Mouse (Mus musculus) limb, embryonic 15.5 days (tissue): Measurements from ENCODE around the gene Sost. TPM values are rescaled to one million over a fixed set of nuclear protein-coding genes. Genes with fewer than 3 reads are reported as not detected.

ENCODE experiments used
- ATAC-seq: fragments of 200-750 bp; cut with Nextera tagmentation; 2 replicates; pipeline ENCODE4 v1.8.0; 2017; ENCODE audit warnings: low read depth, moderate TSS enrichment; ENCODE audit not compliant: insufficient number of reproducible peaks, low FRiP score, low TSS enrichment
- H3K27ac ChIP-seq: fragments of 300-500 bp; sonication (generic); 2 replicates; pipeline ENCODE4 v1.5.1; 2015; ENCODE audit warnings: moderate library complexity, mild to moderate bottlenecking, inconsistent platforms
- H3K27me3 ChIP-seq: fragments of 300-500 bp; sonication (generic); 2 replicates; pipeline ENCODE4 v1.6.1; 2015; ENCODE audit warnings: inconsistent platforms
- H3K36me3 ChIP-seq: fragments of 300-500 bp; sonication (generic); 2 replicates; pipeline ENCODE4 v1.6.1; 2015; ENCODE audit warnings: inconsistent platforms
- H3K4me1 ChIP-seq: fragments of 300-500 bp; sonication (generic); 2 replicates; pipeline ENCODE4 v1.6.1; 2015; ENCODE audit warnings: inconsistent platforms
- H3K4me2 ChIP-seq: fragments of 300-500 bp; sonication (generic); 2 replicates; pipeline ENCODE4 v1.6.1; 2015; ENCODE audit warnings: mild to moderate bottlenecking, inconsistent platforms
- H3K4me3 ChIP-seq: fragments of 300-500 bp; sonication (generic); 2 replicates; pipeline ENCODE4 v1.5.1; 2015; ENCODE audit warnings: mild to moderate bottlenecking, inconsistent platforms
- H3K9ac ChIP-seq: fragments of 300-500 bp; sonication (generic); 2 replicates; pipeline ENCODE4 v1.6.1; 2015; ENCODE audit warnings: inconsistent platforms
- H3K9me3 ChIP-seq: fragments of 300-500 bp; sonication (generic); 2 replicates; pipeline ENCODE4 v1.6.1; 2016; ENCODE audit warnings: inconsistent platforms
- WGBS: fragments of 180-500 bp; shearing (Covaris S2); methylation state at CpG from one replicate; pipeline ENCODE4 v1.1.7; 2015; 5-methylcytosine and 5-hydroxymethylcytosine counted together
- polyA plus RNA-seq: library from polyadenylated mRNA; unstranded; fragments of >200 nt; fragmentation: Nextera tagmentation; extraction: Ambion mirVana; gene quantifications from 2 replicates; pipeline ENCODE4 v1.2.1, GENCODE M21; 2015

Sost gene
- 0.16 and 0.50 TPM in 2 replicates for polyA plus RNA-seq

DNA sequence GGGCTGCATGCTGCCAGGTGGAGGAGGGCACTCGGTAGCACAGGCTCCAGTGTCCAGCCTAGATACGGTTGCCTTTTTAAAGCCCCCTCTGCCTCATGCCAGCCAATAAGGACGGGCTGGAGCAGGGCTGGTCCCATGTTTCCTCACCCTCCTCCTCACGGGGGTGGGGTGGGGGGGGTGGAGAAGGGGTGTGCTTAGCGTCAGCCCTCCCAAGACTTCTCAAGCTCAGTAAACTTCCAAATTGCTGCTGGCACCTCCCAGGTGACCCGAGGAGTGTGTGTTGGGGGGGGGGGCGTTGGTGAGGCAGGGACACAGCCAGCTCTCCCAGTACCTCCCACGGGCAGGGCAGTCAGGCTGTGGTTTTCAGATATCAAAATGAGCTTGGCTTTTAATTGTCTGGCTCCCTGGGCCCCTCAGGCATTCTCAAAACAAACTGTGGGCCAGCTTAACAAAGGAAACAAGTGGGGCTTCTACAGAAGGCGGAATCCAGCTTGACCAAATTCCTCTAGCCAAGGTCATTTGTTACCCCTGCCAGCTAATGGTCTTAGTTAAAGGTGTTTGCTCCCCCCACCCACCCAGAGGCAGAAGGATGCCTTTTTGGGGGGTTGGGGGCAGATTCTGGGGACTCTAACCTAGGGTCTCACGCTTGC lies at the start of gene Sost:
Gene Sost, minus strand, starts transcription at position 51 of the 650 bp plus-strand sequence.
- ATAC-seq: no peak
- H3K4me2 ChIP-seq: no peak within 1 kb of the TSS
- peaks cover 31% of the 10 kb centered on the region for H3K4me1 ChIP-seq
- H3K9me3 ChIP-seq: no peaks in the 10 kb centered on the region
- no peak within 1 kb of the TSS for H3K9ac ChIP-seq
- H3K36me3 ChIP-seq: no peaks in the 10 kb centered on the region
- no peak within 1 kb of the TSS for H3K4me3 ChIP-seq
- peaks cover 58% of the 10 kb centered on the region for H3K27me3 ChIP-seq
- no peak within 1 kb of the TSS for H3K27ac ChIP-seq
- 24% methylated on average over 10 of the region's 10 CpGs for WGBS

DNA sequence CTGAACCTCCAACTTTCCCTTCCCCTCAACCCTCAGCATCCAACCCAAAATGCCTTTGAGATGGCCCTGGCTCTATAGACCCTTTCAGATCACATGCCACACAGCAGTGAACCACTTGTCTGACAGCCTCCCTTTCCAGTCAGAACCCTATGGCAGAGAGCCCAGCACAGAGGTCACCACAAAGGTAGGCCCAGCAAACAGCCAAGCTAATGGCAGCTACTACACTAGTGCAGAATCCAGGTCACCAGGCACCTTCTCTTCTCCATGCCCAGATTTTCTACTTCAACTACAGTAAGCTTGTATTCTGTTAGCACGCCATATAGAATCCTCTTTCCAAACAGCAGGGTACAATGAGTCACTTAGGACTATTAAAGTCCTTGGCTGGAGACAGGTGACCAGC lies 49.3 kb upstream of the Sost start:
- H3K27me3 ChIP-seq: no peaks in the 10 kb centered on the region
- ATAC-seq: no peak
- no peaks in the 10 kb centered on the region for H3K4me1 ChIP-seq
- no peaks in the 10 kb centered on the region for H3K9me3 ChIP-seq
- no peak overlapping the region for H3K4me3 ChIP-seq
- no peak overlapping the region for H3K9ac ChIP-seq
- peaks cover 9% of the 10 kb centered on the region for H3K36me3 ChIP-seq
- no peak overlapping the region for H3K27ac ChIP-seq
- H3K4me2 ChIP-seq: no peak overlapping the region
- WGBS: 91% methylated on average over 1 of the region's 1 CpGs

DNA sequence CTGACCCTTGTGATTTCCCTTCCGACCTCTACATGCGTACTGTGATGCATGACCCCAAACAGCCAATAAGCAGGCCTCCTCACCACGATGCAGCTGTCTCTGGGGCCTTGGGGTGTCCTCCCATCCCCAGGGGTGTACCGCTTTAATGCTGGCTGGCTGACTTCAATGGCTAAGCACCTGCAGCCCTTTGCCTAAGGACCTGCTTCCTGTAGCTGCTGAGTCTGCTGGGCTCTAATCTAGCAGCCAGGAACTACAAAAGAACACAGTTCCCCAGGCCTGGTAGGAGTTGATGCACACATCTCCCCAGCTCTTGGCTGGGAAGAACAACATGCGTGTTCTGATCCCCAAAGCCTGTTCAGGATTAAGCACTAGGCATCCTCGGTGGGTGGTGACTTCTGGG lies 48.7 kb upstream of the Sost start:
- Histone ChIP-seq H3K4me2 (no peak overlapping the region), H3K9me3 (no peaks in the 10 kb centered on the region), H3K9ac (no peak overlapping the region), H3K4me1 (peaks cover under 1% of the 10 kb centered on the region; the same call in 1 of the 2 replicates), H3K27ac (no peak overlapping the region), H3K27me3 (no peaks in the 10 kb centered on the region), H3K4me3 (no peak overlapping the region), H3K36me3 (peaks cover 9% of the 10 kb centered on the region)
- WGBS: 64% methylated on average over 6 of the region's 6 CpGs
- no peak for ATAC-seq

DNA sequence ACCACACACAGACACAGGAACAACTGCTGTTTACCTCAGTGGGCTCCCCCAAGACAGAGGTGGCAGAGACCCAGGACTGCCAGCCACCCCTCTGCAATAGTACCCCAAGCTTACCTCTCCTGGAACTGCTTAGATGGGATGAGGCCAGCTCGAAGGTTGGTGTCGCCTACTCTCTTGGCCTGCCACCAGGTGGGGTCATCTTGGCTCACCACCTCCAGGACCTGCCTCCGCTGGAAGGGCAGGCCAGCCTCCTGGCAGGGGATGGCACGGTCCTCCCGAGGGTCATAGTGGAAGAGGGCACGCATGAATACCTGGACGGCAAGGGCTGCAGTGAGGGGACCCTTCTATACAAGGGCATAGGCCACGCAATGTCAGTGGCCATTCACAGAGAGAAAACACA lies 46.4 kb upstream of the Sost start:
- H3K36me3 ChIP-seq: peaks cover 11% of the 10 kb centered on the region

DNA sequence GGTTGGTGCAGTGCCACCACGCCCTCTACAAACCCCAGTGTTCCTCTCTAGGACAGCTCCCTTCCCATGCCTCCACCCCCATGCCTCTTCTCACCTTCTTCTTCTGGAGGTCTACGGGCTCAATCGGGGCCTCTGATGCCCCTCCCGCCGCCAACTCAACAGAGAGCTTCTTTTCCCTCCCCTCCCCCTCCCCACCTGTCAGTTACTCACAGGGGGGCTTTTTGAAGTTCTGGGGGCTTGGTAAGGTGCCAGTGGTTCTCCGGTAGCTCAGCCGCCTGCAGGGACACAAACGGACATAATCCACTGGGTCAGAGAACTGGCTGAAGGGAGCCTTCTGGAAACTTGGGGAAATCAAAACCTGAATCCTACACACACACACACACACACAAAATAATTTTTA lies 44.7 kb upstream of the Sost start:
- Histone ChIP-seq H3K9me3 (no peaks in the 10 kb centered on the region), H3K27me3 (no peaks in the 10 kb centered on the region), H3K4me1 (peaks cover 10% of the 10 kb centered on the region; the same call in 1 of the 2 replicates), H3K27ac (no peak overlapping the region), H3K36me3 (peaks cover 19% of the 10 kb centered on the region), H3K4me2 (no peak overlapping the region), H3K9ac (no peak overlapping the region), H3K4me3 (no peak overlapping the region)
- no peak for ATAC-seq
- 65% methylated on average over 8 of the region's 8 CpGs for WGBS

More for the DNA sequence above, 46.4 kb upstream of the Sost start:
- Histone ChIP-seq H3K4me2 (no peak overlapping the region), H3K4me1 (peaks cover 10% of the 10 kb centered on the region; the same call in 1 of the 2 replicates), H3K9ac (no peak overlapping the region), H3K27me3 (no peaks in the 10 kb centered on the region), H3K27ac (no peak overlapping the region), H3K9me3 (no peaks in the 10 kb centered on the region), H3K4me3 (no peak overlapping the region)
- no peak for ATAC-seq
- 86% methylated on average over 8 of the region's 8 CpGs for WGBS

DNA sequence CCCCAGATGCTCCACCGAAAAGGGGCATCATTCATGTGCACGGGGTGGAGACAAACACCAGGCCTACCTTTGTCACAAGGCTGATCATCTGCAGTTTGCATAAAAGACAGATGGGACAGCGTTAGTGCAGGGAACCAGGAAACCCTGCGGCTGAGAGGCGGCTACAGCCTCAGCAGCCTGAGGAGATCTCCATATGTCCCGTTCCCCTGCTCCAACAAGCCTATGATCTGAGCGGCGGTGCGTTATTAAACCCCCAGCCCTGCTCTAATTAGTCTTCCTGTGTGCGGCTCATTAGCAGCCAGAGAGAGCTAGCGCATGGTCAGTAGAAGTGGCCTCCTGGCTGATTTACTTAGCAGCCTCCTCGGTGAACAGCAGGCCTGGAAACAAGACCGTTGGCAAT lies 43.3 kb upstream of the Sost start:
- Histone ChIP-seq H3K9me3 (no peaks in the 10 kb centered on the region), H3K4me2 (no peak overlapping the region), H3K4me3 (no peak overlapping the region), H3K36me3 (peaks cover 22% of the 10 kb centered on the region), H3K27ac (no peak overlapping the region), H3K4me1 (peaks cover 10% of the 10 kb centered on the region; the same call in 1 of the 2 replicates), H3K27me3 (no peaks in the 10 kb centered on the region), H3K9ac (no peak overlapping the region)
- WGBS: 33% methylated on average over 13 of the region's 13 CpGs
- no peak for ATAC-seq

DNA sequence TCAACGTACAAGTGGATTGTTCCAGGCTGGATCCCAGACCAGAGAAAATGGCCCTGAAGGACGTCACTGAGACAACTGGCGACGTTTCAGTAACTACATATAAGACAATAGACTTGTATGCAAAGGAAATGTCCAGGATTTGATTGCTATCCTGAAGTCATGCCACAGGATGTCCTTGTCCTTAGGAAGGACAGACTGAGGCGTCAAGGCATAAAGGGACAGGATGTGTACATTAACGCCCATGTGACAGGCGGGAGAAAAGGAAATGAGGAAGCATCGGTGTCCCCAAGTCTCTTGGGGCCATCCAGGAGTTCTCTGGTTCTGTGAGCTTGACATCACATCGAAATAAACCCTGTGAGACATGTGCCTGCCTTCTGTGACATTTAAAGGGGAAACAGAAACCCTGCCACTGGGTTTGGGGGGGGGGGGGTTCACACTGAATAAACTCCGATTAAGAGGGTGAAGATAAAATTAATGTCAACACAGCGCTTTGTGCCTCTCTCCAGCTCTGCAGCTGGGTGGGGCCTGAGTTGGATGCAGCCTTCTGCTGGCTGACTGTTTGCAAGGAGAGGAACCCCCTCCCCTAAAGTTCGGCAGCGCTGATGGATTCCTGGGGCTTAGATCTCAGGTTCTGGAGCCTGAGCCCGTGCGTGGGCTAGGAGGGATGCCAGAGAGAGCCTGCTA lies 42.3 kb upstream of the Sost start:
- H3K4me2 ChIP-seq: no peak overlapping the region
- no peaks in the 10 kb centered on the region for H3K27me3 ChIP-seq
- H3K27ac ChIP-seq: peak overlapping the region; percentile 5; the same call in 1 of the 2 replicates
- no peaks in the 10 kb centered on the region for H3K9me3 ChIP-seq
- H3K9ac ChIP-seq: no peak overlapping the region
- H3K4me1 ChIP-seq: peaks cover 10% of the 10 kb centered on the region; the same call in 1 of the 2 replicates
- ATAC-seq: no peak
- H3K36me3 ChIP-seq: peaks cover 22% of the 10 kb centered on the region
- 80% methylated on average over 15 of the region's 15 CpGs for WGBS
- H3K4me3 ChIP-seq: no peak overlapping the region

DNA sequence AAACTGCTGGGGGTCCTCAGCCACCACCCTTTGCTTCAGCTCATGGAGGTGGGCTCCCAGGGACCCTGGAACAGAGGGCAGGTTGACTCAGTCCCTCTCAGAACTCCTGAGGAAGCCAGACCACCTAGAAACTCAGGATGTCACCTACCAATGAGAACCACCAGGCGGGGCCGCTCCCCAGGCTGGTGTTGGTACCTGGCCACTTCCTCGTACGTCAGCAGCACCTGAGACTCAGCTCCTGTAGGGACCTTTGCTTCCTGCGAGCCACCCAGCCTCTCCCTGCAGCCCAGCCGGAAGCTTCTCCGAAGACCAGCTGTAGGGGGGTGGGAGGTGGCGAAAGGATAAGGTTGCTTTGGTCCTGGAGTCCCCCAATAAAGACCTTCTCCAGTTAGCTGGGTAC lies 41.6 kb upstream of the Sost start:
- peaks cover 22% of the 10 kb centered on the region for H3K36me3 ChIP-seq
- H3K9me3 ChIP-seq: no peaks in the 10 kb centered on the region
- 88% methylated on average over 8 of the region's 8 CpGs for WGBS
- H3K4me2 ChIP-seq: no peak overlapping the region
- no peak overlapping the region for H3K4me3 ChIP-seq
- no peak overlapping the region for H3K27ac ChIP-seq
- no peak overlapping the region for H3K9ac ChIP-seq
- no peak for ATAC-seq
- H3K4me1 ChIP-seq: peaks cover 10% of the 10 kb centered on the region; the same call in 1 of the 2 replicates
- H3K27me3 ChIP-seq: no peaks in the 10 kb centered on the region

DNA sequence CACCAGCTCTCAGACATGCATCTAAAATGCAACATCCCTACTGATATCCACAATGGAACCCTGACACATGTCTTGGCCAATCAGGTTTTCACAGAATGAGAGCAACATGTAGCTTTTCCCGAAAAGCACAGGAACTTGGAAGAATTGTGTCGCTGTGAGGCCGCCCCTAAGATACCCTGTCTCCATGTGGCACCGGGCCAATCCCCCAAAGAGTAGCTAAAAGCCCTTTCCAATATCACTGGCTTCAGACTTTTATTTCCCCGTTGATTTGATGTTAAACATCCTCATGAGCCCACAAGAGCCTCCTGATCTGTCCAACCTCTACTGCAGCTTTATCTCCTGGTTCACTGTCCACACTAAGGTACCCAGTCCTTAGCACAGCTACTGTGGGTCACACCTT lies 39.9 kb upstream of the Sost start:
- H3K9ac ChIP-seq: no peak overlapping the region
- no peak overlapping the region for H3K4me2 ChIP-seq
- no peaks in the 10 kb centered on the region for H3K9me3 ChIP-seq
- peaks cover 10% of the 10 kb centered on the region; the same call in 1 of the 2 replicates for H3K4me1 ChIP-seq
- H3K36me3 ChIP-seq: peaks cover 13% of the 10 kb centered on the region; the same call in 1 of the 2 replicates
- no peaks in the 10 kb centered on the region for H3K27me3 ChIP-seq
- H3K4me3 ChIP-seq: no peak overlapping the region
- ATAC-seq: no peak
- no peak overlapping the region for H3K27ac ChIP-seq
- WGBS: 88% methylated on average over 5 of the region's 5 CpGs

DNA sequence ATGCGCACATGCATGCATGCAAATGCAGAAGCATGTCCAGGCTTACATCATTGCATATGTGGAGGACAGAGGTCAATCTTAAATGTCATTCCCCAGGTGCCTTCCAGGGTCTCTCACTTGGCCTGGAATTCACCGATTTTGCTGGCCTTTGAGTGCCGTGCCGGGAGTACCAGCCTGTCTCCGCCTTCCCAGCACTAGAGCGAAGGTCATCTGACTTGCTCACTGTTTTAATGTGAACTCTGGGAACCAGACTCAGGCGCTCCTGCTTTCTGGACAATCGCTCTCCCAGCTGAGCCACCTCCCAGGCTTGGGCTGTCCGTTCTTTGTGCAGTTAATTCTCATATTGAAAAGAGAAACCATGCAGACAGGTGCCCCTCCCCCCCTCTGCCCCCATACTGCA lies 39.5 kb upstream of the Sost start:
- WGBS: 77% methylated on average over 9 of the region's 9 CpGs
- peaks cover 10% of the 10 kb centered on the region; the same call in 1 of the 2 replicates for H3K4me1 ChIP-seq
- H3K4me3 ChIP-seq: no peak overlapping the region
- no peak overlapping the region for H3K9ac ChIP-seq
- no peak for ATAC-seq
- H3K27me3 ChIP-seq: no peaks in the 10 kb centered on the region
- H3K4me2 ChIP-seq: no peak overlapping the region
- no peaks in the 10 kb centered on the region for H3K9me3 ChIP-seq
- no peak overlapping the region for H3K27ac ChIP-seq
- peaks cover 13% of the 10 kb centered on the region; the same call in 1 of the 2 replicates for H3K36me3 ChIP-seq

DNA sequence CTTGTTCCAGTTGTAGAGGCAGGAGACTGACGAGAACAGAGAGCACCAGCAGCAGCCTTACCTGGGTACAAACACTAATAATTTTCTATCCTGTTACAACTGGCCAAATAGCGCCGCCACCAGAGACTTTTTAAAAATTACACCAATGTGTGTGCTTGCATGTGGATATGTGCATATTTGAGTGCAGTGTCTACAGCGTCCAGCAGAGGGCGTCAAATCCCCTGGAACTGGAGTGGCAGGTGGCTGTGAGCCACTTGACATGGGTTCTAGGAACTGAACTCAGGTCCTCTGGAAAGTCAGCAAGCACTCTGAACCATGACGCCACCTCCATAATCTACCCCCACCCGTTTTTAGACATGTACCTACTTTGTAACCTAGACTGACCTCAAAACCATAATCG lies 37.4 kb upstream of the Sost start:
- no peaks in the 10 kb centered on the region for H3K4me1 ChIP-seq
- no peak overlapping the region for H3K4me2 ChIP-seq
- no peak overlapping the region for H3K9ac ChIP-seq
- no peaks in the 10 kb centered on the region for H3K9me3 ChIP-seq
- no peaks in the 10 kb centered on the region for H3K27me3 ChIP-seq
- no peak for ATAC-seq
- H3K27ac ChIP-seq: no peak overlapping the region
- H3K36me3 ChIP-seq: peaks cover 13% of the 10 kb centered on the region; the same call in 1 of the 2 replicates
- no peak overlapping the region for H3K4me3 ChIP-seq
- WGBS: 89% methylated on average over 8 of the region's 8 CpGs

DNA sequence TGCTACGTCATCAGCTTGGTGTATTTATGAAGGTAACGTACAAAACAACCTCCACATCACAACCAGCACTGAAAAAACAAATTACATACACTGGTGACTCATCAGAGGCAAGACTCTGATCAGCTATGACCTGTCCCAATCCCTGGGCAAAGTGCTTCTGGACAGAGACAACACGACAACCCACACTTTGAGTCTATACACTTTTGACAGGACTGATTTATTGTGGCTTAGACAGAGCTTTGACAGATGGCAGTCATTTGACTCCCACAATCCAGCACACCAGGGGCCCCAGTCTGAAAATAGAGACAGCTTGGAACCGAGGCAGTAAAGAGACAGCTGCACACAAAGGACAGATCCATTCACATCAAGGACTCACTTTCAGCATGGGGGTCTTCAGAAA lies 32.7 kb upstream of the Sost start:
- Histone ChIP-seq H3K36me3 (no peaks in the 10 kb centered on the region), H3K9ac (no peak overlapping the region), H3K4me1 (no peaks in the 10 kb centered on the region), H3K9me3 (no peaks in the 10 kb centered on the region), H3K27me3 (no peaks in the 10 kb centered on the region), H3K27ac (no peak overlapping the region), H3K4me2 (no peak overlapping the region), H3K4me3 (no peak overlapping the region)
- no peak for ATAC-seq
- 57% methylated on average over 4 of the region's 4 CpGs for WGBS
